Mouse (Mus musculus) thymus, adult 2 months (tissue): Measurements from ENCODE around the gene Prelid3b.

ENCODE experiments used
- CTCF ChIP-seq: fragments of 200-500 bp; IDR thresholded peaks from 2 replicates; pipeline ENCODE4 v1.5.1; 2012; ENCODE audit warnings: mild to moderate bottlenecking, control low read depth, low read length, moderate library complexity, borderline replicate concordance; ENCODE audit not compliant: control insufficient read depth, poor library complexity, insufficient read depth; ENCODE audit errors: extremely low read depth
- POLR2A ChIP-seq: fragments of 200-500 bp; IDR thresholded peaks from 2 replicates; pipeline ENCODE4 v1.6.1; 2012; ENCODE audit warnings: mild to moderate bottlenecking, low read length, control low read depth, moderate library complexity; ENCODE audit not compliant: control insufficient read depth, poor library complexity, insufficient read depth; ENCODE audit errors: extremely low read depth

DNA sequence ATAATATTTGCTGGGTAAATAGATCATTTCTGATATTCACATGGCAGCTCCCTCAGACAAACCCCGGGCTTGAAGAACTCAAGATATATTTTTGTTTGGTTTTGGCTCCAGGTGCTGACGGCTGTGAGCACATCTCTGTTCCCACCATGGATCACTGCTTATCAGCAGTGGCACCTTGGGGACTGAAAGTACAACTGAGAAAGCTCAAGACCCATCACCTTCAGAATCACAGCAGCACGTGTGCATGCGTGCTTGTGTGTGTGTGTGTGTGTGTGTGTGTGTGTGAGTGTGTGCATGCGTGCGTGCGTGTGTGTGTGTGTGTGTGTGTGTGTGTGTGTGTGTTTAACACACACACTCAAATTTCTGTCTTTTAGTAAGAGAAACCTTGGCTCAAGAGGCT is 28.5 kb downstream of the Prelid3b start:
- TF ChIP-seq POLR2A (no peak), CTCF (no peak)
